Mouse (Mus musculus): ENCODE data around the gene Rftn1. TPM values are rescaled to one million over a fixed set of nuclear protein-coding genes. Genes with fewer than 3 reads are reported as not detected.

Gene Rftn1
- total RNA-seq, 2 experiments from 2014 or later = 12.5 to 14.4 TPM

DNA sequence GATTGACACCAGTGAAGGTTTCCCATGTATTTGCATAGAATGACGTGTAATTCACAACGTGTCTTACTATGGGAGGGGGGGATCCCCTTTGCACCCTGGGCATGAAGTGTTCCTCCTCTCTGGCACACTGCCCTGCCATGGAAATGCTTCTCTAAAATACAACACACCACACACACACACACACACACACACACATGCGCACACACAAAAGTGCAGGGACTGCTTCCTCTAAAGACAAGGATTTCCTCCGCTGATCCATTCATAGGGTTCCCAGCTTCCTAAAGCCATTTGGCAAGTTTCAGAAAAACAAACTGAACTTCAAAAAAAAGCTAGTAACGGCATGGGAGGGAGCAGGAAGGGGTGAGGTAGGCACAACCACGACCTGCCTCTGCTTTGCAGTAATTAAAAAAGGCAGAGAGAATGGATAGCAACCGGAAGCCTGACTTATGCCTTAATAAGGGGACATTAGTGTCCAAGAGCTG is 20.5 kb downstream of the Rftn1 start:
- DNase-seq = no peak

GRCm38 (mm10) chr17:50160904-50161805 is 29.3 kb downstream of the Rftn1 start:
- DNase-seq = no peak

DNA sequence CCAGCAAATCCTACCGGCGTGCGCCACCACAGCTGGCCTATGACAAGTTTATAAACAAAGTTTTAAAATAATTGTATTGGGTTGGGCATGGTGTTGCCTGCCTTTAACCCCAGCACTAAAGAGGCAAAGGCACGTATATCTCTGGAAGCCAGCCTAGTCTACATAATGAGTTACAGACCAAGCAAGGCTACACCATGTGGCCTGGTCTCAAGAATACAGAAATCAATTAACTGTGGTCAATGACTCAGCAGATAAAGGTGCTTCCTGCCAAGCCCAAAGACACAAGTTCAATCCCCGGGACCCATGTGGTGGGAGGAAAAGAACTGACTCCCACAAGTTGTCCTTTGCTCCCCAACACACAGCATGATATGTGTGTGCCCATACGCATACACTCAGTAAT is 30.1 kb downstream of the Rftn1 start:
- DNase-seq = no peak

- DNase-seq = no peak
Measured at GRCm38 (mm10) chr17:50159816-50160215, 30.7 kb downstream of the Rftn1 start.

DNA sequence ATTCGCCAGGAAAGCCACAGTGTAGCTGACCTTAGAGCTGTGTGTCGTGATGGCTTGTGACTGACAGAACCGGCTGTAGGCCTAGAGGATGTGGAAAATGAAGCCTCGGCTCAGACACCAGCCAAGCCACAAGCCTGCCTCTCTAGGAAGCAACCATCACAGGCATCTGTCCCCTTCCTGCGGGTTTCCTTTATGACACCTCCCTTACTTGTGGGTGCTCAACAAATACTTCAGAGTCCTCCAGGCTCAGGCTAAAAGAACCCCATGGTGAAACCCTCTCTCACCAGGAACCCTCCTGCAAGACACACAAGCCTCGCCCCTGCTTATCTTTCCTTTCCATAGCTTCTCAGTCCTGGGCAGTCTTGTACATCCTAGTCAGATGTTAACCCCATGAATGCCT is 31.9 kb downstream of the Rftn1 start:
- DNase-seq = no peak

- no peak for DNase-seq
Measured at GRCm38 (mm10) chr17:50157190-50158150, 33.0 kb downstream of the Rftn1 start.

DNA sequence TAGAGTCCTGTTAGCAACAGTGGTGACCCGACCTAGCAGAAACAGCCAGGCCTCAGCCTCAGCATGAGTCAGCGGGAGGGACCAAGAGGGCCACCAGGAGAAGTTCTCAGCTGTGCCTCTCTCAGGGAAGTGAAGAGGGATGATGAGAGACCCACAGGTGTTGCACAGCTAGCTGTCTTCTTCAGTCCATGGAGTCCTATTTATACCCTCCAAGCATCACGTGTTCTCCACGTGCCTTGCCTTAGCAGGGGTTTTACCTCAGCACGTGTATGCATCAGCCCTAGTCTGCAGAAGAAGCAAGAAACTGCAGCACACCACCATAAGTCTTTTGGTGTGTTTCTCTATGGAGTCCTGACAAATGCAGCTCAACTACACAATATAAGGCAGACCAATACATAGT is 38.4 kb downstream of the Rftn1 start:
- DNase-seq = no peak

DNA sequence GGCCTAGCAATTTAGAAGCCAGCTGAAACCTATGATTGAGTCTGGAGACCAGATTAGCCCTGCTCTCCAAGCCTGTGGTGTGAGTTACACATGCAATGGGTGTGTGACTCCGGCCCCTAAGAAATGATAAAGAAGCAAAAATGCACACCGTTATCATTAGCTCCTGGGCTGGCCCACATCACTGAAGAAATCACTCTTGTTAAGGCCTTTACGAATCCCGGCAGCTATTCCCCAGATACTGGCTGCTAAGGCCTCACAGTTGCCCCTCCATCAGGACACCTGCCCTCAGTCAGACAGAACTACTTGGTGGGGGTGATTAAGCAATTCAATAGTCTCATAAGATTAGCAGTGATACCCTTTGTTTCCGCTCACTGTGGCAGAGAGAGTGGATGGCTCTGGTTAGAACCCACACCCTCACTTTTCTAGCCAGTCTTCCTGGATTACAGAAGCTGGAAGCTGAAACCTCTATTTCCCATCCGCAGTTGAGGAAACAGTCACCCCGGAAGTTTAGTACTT is 39.2 kb downstream of the Rftn1 start:
- DNase-seq = no peak

DNA sequence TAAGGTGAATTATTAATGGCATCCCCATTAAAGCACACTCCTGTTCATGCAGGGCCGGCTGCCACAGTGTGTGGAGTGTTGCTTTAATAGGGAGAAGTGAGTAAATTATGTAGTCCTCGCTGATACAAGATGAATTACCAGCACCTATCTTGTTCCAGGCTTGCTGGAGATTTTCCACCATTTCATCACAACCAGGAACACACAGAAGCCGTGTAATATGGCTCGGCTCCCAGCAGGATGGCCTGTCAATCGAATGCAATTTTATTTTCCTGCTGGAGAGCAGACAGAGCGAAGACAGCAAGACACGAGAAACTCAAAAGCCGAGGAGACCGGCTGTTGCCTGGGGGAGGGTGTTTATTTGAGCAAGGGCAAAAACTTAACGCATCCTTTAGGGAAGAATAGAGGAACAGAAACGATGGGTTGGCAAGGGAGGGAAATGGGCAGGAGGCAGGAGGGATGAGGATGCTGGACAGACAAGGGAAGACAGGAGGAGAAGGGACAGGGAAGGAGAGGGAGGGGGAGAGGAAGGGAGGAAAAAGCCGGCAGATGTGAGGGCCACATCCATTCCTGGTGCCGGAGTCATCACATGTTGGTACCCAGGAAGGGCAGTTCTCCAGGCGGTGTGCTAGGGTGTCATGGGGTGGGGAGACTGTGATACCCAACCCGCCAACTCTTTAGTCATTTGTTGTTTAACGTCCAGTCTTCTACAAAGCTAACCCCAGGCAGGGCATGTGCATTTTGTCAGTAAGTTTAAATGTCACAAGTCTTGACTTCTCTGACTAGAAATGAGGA is 39.9 kb downstream of the Rftn1 start:
- DNase-seq = peak; percentile 46 to 63

DNA sequence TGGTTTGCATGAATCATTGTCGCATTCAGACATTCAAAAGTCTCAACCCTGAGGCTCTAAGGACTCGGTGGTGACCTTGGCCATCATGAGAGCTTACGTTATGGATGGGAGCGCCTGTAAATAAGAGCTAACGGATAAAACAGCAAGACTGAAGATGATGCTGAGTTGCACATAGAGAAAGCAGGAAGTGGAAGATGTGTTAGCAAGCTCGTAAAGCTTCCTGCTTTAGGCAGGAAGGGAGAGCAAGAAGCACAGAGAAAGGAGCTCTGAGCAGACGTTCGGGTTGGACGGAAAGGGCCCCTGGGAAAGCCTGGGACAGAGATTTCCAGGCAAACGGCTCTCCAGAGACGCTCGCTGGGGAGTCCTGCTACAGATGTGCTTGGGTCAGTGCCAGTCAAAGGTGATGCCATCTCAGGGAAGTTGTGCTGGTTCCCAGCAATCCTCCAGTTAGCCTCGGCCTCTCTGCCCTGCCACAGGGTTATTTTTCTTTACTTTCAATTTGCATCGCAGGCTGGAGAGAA is 40.7 kb downstream of the Rftn1 start:
- DNase-seq = no peak

GRCm38 (mm10) chr17:50147831-50148587 is 42.5 kb downstream of the Rftn1 start:
- no peak for DNase-seq

DNA sequence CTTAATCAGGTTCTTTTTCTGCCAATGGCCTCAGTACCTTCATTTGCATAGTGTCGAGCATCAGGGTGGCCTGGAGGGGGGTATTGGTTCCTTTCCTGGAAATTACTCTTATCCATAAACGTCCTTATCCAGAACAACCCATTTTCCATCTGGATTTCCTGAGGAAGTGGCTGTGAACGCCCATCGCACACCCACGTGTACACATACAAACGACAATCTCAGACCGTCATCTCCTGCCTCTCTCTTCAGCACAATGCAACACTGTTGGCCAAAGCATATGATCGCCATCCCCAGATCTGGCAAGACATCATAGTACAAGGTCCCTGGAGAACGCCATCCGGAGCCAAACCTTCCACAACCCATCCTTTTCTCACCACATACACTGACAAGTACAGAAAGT is 47.1 kb downstream of the Rftn1 start:
- no peak for DNase-seq

GRCm38 (mm10) chr17:50142553-50142952 is 47.9 kb downstream of the Rftn1 start:
- no peak for DNase-seq

DNA sequence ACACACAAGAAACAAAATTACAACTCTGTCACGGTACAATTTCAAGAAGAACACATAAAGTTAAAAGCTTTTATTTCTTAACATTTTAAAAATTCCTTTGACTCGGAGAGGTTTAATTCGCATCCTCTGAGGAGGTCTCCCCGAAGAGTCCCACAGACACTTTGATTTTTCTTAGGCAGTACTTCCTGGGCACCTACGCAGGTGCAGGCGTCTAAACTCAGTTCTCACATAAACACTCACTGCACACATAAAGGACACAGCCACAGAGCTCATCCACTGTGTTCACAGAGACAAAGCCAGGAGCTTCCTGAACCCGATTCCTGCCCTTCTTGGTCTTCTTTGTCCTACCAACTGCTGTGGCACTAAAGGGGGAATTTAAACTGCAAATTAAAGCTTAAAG is 48.3 kb downstream of the Rftn1 start:
- no peak for DNase-seq

DNA sequence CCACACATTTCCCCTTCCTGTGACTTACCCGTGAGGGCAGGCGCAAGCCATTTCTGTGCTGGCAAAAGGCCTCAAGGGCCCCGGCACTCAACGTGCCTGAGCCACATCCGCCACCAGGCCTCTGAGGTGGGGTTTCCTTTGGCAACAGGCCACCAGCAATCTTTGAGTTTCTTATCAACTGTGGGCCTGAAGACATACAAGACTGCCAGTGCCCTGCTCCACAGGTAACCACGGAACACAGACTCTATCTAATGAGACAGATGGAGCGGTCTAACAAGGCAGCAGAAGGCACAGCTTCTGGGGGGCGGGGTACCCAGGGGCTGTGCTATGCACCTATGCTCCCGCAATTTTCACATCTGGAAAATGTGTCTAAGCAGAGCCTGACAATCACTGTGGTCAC is 54.4 kb downstream of the Rftn1 start:
- DNase-seq = no peak

DNA sequence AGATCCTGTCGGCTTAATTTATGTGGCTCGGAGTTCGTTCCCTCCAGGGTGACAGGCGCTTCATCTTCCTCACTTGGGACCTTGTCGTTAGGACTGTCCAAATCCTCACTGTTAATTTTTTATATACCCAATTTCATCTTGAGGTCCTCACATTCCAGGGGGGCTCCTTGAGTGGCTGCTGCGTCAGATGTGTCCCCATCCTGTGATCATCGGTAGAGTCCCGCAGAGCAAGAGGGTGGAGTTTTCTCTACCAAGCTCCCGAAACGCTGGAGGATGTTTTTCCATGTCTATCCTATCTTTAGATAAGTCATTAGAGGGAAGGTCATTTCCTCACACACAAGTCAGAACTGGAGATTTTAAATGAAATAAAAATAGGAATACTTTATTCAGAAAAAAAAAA is 55.0 kb downstream of the Rftn1 start:
- no peak for DNase-seq

- DNase-seq = no peak
Measured at GRCm38 (mm10) chr17:50131698-50132097, 58.8 kb downstream of the Rftn1 start.

DNA sequence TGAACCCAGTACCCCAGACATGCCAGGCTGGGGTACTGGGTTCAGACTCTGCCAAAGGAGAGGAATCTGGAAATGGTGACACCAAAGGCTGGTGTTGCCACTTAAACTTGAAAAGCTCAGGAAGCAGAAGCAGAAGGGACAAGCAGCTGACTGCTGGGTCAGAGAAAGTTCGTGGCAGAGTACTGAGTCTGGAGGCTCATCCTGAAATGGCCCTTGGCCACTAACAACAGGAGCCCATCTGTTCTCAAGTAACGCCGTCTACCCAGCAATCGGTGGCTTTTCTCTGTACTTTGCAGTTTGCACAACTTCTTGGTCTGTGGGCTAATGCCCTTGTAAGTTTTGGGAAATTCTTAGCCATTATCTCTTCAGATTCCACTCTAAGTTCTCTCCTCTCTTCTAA is 60.1 kb downstream of the Rftn1 start:
- DNase-seq = no peak

GRCm38 (mm10) chr17:50128392-50128791 is 62.1 kb downstream of the Rftn1 start:
- no peak for DNase-seq

DNA sequence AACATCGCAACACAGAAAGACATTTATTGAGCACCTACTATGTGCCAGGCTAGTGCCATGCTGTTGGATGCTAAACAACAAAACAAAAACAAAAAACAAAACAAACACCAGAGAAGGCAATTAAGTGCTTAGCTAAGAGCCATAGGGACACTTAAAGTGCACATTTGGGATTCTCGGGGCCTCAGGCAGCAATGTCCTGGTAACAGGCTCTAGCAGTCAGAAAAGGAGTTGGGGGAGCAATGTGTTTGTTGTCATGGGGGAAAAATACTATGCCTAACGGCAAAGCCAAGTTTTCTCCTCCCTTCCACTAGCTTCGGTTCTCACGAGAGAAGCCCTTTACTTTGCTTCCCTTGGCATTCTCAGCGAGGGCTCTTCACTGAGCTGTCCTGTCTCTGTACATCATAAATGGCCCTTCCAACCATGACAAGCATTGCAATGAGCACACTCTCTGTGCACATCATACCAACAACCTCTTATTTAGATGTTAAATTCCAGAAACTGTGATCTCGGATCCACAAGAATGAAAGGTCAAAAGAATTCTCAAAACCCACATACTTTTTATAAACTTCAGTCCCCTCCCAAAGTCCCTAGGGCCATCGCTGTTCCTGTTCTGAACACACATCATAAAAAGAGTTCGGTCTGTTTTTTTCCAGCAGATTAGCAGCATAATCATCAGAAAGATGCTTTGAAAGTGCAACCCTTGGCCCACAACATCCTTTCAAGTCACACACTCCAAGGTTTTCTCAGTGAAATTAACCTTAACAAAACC is 63.2 kb downstream of the Rftn1 start:
- DNase-seq = no peak

Data from layer of hippocampus, postnatal 36 days (tissue).